Mouse (Mus musculus): Measurements from ENCODE around the gene Exoc4.

GRCm38 (mm10) chr6:33982709-33983108, 733.8 kb downstream of the Exoc4 start:
- no peak for TF ChIP-seq POLR2A (IDR thresholded peaks at IDR 0.05; ENCODE audit: low read depth, low read length)
- no peak for TF ChIP-seq CTCF (IDR thresholded peaks at IDR 0.05; ENCODE audit: extremely low read depth, insufficient read length, insufficient replicate concordance, low read depth, low read length)

All from small intestine, adult 2 months (tissue).